Mouse (Mus musculus): ENCODE measurements at regions not wholly inside any gene's neighbourhood (a gene's known extent, or its start where the extent isn't known, plus 50 kb on each side); places are given as distances from the start of the nearest gene placed in this dataset.
A peak's percentile ranks its signal among the peaks of the same experiment; 100 is the strongest.
"Not testable (repeated sequence)": the region's sequence is repeated elsewhere in the genome, so short reads cannot be mapped to it uniquely, and the experiment has no call there.

DNA sequence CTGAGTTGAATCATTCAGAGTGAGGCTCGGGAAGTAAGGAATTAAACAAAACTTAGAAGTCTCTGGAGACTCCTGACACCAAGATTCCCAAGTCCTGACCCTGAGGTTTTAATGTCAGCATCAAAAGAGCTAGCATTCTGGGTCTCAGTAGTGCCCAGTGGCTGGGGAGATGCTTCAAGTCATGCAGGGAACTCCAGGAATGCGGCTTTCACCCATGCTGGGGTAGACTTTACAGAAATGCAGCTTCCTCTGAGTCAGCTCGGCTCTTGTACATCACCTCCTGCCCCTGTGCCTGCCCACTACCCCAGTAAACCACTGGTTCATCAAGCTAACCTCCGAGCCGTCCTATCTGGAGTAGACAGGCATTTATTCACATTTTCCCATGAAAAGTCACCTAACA lies 269.5 kb downstream of the Eipr1 start:
- Histone ChIP-seq H3K4me3 (ENCODE audit: low read depth, low read length) (no peak overlapping the region), H3K4me1 (ENCODE audit: control insufficient read depth, insufficient read depth) (no peaks in the 10 kb centered on the region), H3K27ac (ENCODE audit: low read depth) (no peak overlapping the region), H3K4me2 (ENCODE audit: low read depth, low read length) (no peak overlapping the region), H3K36me3 (replicated peaks; ENCODE audit: control insufficient read depth, insufficient read depth, low read length) (no peaks in the 10 kb centered on the region), H3K27me3 (ENCODE audit: control insufficient read depth, insufficient read depth, low read length) (no peaks in the 10 kb centered on the region), H3K9me3 (replicated peaks; ENCODE audit: control insufficient read depth, low read length) (no peaks in the 10 kb centered on the region), H3K9ac (replicated peaks; ENCODE audit: low read depth, low read length) (no peak overlapping the region)
- TF ChIP-seq EP300 (IDR thresholded peaks at IDR 0.05; ENCODE audit: low read depth) (no peak), CTCF (IDR thresholded peaks at IDR 0.05; ENCODE audit: low read depth) (no peak)
- WGBS: 48% methylated on average over 5 of the region's 5 CpGs
- no peak for ATAC-seq (ENCODE audit: insufficient read depth, low read depth)
- DNase-seq (ENCODE audit: low spot score): no peak

DNA sequence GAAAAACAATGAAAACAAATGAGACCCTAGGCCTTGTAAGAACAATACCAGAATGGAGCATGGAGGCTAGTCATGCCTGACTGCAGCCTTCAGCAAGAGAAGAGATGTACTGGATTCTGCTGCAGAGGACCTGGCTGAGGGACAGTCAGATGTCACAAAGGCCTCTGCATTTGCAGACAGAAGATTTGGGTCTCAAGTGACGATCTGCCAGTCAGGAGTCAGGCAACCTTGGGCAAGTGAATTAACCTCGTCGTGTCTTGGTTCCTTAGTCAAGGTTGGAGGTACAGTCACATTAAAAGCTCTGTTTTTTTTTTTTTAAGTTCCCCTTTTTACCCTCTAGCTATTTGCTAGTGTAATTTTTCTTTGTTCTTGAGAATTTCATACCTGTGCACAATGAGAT lies 276.6 kb downstream of the Eipr1 start:
- DNase-seq (ENCODE audit: low spot score) (no peak), ATAC-seq (ENCODE audit: insufficient read depth, low read depth) (no peak)
- no peak overlapping the region for H3K4me3 ChIP-seq (ENCODE audit: low read depth, low read length)
- no peaks in the 10 kb centered on the region for H3K27me3 ChIP-seq (ENCODE audit: control insufficient read depth, insufficient read depth, low read length)
- H3K4me1 ChIP-seq (ENCODE audit: control insufficient read depth, insufficient read depth): no peaks in the 10 kb centered on the region
- no peak overlapping the region for H3K27ac ChIP-seq (ENCODE audit: low read depth)
- H3K9me3 ChIP-seq (replicated peaks; ENCODE audit: control insufficient read depth, low read length): no peaks in the 10 kb centered on the region
- H3K9ac ChIP-seq (replicated peaks; ENCODE audit: low read depth, low read length): no peak overlapping the region
- H3K4me2 ChIP-seq (ENCODE audit: low read depth, low read length): no peak overlapping the region
- TF ChIP-seq EP300 (IDR thresholded peaks at IDR 0.05; ENCODE audit: low read depth) (no peak), CTCF (IDR thresholded peaks at IDR 0.05; ENCODE audit: low read depth) (no peak)
- 75% methylated on average over 3 of the region's 3 CpGs for WGBS
- H3K36me3 ChIP-seq (replicated peaks; ENCODE audit: control insufficient read depth, insufficient read depth, low read length): no peaks in the 10 kb centered on the region

DNA sequence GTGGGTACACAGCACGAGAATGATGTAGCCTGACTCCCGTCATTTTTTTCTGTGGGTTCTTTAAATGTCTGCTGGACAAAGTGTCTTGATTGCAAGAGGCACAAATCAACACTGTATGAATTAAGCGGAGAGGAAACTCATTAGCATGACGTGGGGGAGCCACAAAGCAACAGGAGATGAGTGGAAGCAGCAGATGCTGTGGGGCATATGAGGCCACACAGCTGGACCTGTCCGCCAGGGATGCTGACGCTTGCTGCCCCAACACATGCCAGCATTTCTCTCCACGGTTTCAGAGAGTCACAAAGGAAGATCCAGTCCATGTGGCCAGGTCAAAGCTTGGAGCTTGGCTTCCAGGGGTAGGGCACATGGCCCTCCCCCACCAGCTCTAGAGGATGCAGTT lies 277.9 kb downstream of the Eipr1 start:
- Histone ChIP-seq H3K4me2 (ENCODE audit: low read depth, low read length) (no peak overlapping the region), H3K9me3 (replicated peaks; ENCODE audit: control insufficient read depth, low read length) (no peaks in the 10 kb centered on the region), H3K27me3 (ENCODE audit: control insufficient read depth, insufficient read depth, low read length) (no peaks in the 10 kb centered on the region), H3K27ac (ENCODE audit: low read depth) (no peak overlapping the region), H3K4me3 (ENCODE audit: low read depth, low read length) (no peak overlapping the region), H3K4me1 (ENCODE audit: control insufficient read depth, insufficient read depth) (no peaks in the 10 kb centered on the region), H3K36me3 (replicated peaks; ENCODE audit: control insufficient read depth, insufficient read depth, low read length) (no peaks in the 10 kb centered on the region), H3K9ac (replicated peaks; ENCODE audit: low read depth, low read length) (no peak overlapping the region)
- no peak for DNase-seq (ENCODE audit: low spot score)
- ATAC-seq (ENCODE audit: insufficient read depth, low read depth): no peak
- TF ChIP-seq EP300 (IDR thresholded peaks at IDR 0.05; ENCODE audit: low read depth): no peak
- TF ChIP-seq CTCF (IDR thresholded peaks at IDR 0.05; ENCODE audit: low read depth): no peak
- WGBS: 65% methylated on average over 7 of the region's 7 CpGs

DNA sequence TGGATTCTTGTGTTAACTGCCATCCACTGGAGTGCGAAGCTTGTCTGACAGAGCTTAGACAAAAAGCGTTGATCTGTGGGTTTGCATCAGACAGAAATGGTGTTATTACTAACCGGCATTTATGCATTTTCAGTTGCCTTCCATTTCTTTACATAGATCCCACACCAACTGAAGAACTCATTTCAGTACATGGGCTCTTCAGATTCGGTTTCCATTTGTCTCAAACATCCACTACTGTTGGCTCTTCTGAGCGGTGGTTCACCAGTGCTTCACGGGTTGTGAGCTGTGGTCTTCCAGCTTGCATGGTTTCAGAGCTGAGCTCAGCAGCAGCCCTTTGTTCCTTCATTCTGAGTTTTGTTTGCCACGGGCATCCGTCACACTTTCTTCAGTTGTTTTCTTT lies 294.4 kb downstream of the Eipr1 start:
- Histone ChIP-seq H3K27me3 (ENCODE audit: control insufficient read depth, insufficient read depth, low read length) (no peaks in the 10 kb centered on the region), H3K9me3 (replicated peaks; ENCODE audit: control insufficient read depth, low read length) (no peaks in the 10 kb centered on the region), H3K36me3 (replicated peaks; ENCODE audit: control insufficient read depth, insufficient read depth, low read length) (no peaks in the 10 kb centered on the region), H3K4me2 (ENCODE audit: low read depth, low read length) (no peak overlapping the region), H3K4me1 (ENCODE audit: control insufficient read depth, insufficient read depth) (no peaks in the 10 kb centered on the region), H3K4me3 (ENCODE audit: low read depth, low read length) (no peak overlapping the region), H3K27ac (ENCODE audit: low read depth) (no peak overlapping the region), H3K9ac (replicated peaks; ENCODE audit: low read depth, low read length) (no peak overlapping the region)
- no peak for TF ChIP-seq EP300 (IDR thresholded peaks at IDR 0.05; ENCODE audit: low read depth)
- TF ChIP-seq CTCF (IDR thresholded peaks at IDR 0.05; ENCODE audit: low read depth): no peak
- ATAC-seq (ENCODE audit: insufficient read depth, low read depth) (no peak), DNase-seq (ENCODE audit: low spot score) (no peak)
- WGBS: 84% methylated on average over 8 of the region's 8 CpGs

DNA sequence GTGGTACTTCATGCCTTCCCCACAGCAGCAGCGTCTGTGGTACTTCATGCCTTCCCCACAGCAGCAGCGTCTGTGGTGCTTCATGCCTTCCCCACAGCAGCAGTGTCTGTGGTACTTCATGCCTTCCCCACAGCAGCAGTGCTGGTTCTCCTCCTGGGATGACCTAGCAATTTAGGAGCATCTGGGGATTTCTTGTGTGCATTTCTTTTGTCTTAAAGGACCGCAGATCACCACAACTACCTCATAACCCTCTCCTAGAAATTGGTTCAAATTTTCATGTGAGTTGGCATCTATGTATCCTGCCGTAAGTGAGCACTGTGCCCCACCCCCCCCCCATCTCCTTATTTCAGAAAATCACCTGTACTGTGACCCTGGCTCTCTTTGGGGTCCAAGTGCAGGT lies 297.0 kb downstream of the Eipr1 start:
- DNase-seq (ENCODE audit: low spot score); H3K27ac ChIP-seq (ENCODE audit: low read depth); H3K36me3 ChIP-seq (replicated peaks; ENCODE audit: control insufficient read depth, insufficient read depth, low read length); ATAC-seq (ENCODE audit: insufficient read depth, low read depth); H3K4me2 ChIP-seq (ENCODE audit: low read depth, low read length); H3K4me3 ChIP-seq (ENCODE audit: low read depth, low read length); H3K9me3 ChIP-seq (replicated peaks; ENCODE audit: control insufficient read depth, low read length); H3K4me1 ChIP-seq (ENCODE audit: control insufficient read depth, insufficient read depth); H3K27me3 ChIP-seq (ENCODE audit: control insufficient read depth, insufficient read depth, low read length); H3K9ac ChIP-seq (replicated peaks; ENCODE audit: low read depth, low read length): not testable (repeated sequence)
- WGBS: 56% methylated on average over 2 of the region's 4 CpGs

DNA sequence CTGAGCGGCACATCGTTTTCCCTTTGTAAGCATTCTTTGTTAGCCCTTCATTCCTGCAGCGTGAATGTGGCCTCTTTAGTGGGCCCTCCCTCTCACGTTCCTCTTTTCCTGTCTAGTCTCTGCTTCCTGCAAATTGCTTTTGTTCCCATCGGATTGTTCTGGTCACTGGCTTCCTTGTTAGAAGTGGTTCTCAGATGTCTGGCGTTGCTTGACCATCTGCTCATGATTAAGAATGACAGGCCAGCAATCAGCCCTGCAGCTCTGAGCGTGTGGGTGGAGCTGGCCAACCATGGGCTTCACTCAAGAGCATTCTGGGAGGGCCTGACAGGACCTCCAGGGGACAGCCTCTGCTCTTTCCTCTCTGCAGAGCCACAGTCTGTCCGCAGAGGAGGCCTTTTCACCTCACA lies 297.5 kb downstream of the Eipr1 start:
- ATAC-seq (ENCODE audit: insufficient read depth, low read depth) (peak; percentile 20; the same call in 1 of the 2 replicates), DNase-seq (ENCODE audit: low spot score) (peak; percentile 17)
- Histone ChIP-seq H3K9ac (replicated peaks; ENCODE audit: low read depth, low read length) (no peak overlapping the region), H3K9me3 (replicated peaks; ENCODE audit: control insufficient read depth, low read length) (no peaks in the 10 kb centered on the region), H3K27me3 (ENCODE audit: control insufficient read depth, insufficient read depth, low read length) (no peaks in the 10 kb centered on the region), H3K4me2 (ENCODE audit: low read depth, low read length) (no peak overlapping the region), H3K27ac (ENCODE audit: low read depth) (no peak overlapping the region), H3K4me3 (ENCODE audit: low read depth, low read length) (no peak overlapping the region), H3K4me1 (ENCODE audit: control insufficient read depth, insufficient read depth) (no peaks in the 10 kb centered on the region), H3K36me3 (replicated peaks; ENCODE audit: control insufficient read depth, insufficient read depth, low read length) (no peaks in the 10 kb centered on the region)
- no peak for TF ChIP-seq CTCF (IDR thresholded peaks at IDR 0.05; ENCODE audit: low read depth)
- no peak for TF ChIP-seq EP300 (IDR thresholded peaks at IDR 0.05; ENCODE audit: low read depth)
- WGBS: 16% methylated on average over 8 of the region's 8 CpGs

Data from heart, postnatal 0 days (tissue).